Mouse (Mus musculus) spleen, embryonic (tissue): ENCODE data around the gene Saa3.
"Not testable (repeated sequence)": the region's sequence is repeated elsewhere in the genome, so short reads cannot be mapped to it uniquely, and the experiment has no call there.

Source experiments
- CTCF ChIA-PET: fragments of 350-600 bp; sonication (Branson Sonifier 250); formaldehyde crosslinking; loops from one replicate; lab custom pipeline; 2022; lab: Charles Lee

Gene Saa3

GRCm38 (mm10) chr7:46715600-46715999, at the start of gene Saa3:
Gene Saa3, minus strand, starts transcription at chr7:46715700.
- CTCF ChIA-PET = interaction anchor here (1.0 kb wide), 1 partner anchor 55 kb away, joined by 5 read pairs; no protein-coding TSS in a partner anchor

- CTCF ChIA-PET = no interaction called here
These were observed 49.2 kb upstream of the Saa3 start for GRCm38 (mm10) chr7:46764672-46765071.

DNA sequence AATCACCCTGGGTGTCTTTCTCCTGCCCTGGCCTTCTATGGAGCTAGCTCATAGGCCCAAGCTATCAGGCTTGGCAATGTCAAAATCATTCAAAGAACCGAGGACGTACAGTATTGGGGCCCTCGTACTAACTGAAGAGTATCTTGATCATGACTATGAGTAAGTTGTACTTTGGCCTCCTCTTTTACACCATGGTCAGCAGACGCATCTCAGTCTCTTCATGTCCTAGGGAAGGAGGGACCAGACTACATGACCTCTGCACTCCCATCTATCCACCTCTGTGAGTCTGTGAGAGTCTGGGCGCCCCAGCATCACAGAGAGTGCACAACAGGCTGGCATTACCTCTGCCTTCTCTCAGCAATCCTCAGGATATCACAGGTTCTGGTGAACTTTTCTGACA, 47.1 kb upstream of the Saa3 start:
- CTCF ChIA-PET = no interaction called here

DNA sequence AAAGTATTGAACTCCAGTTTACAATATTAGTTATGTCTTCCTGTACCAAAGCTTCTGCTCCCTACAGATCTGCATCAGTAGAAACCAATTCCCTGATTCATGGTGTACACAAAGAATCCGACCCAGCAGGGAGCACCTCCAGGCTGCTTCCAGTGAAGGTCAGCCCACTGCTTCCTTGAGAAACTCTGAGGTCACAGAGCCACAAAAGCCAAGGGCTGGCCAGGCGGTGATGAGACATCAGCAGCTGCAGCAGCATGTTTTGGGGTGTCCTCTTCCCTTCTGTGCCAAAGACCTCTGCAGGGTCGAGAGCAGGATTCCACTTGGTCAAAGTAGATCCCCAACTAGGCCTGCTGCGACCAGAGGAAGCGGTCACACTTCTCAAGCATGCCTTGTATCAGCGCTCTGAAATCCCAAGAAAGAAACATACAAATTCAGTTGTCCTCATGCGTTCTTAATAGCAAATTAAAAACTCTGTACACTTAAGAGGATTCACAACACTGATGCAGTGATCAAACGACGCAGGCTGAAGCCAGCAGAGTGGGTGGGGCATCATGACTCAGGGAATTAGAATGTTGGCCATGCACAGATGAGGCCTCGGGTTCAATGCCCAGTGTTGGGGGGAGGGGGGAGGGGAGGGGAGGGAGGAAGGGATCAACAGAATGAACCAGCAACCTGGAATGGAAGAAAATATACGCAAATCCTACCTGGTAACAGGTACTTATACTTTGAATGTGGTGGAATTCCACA, 45.7 kb upstream of the Saa3 start:
- CTCF ChIA-PET = no interaction called here

- CTCF ChIA-PET = no interaction called here
These were observed 36.0 kb upstream of the Saa3 start, which contains the start of gene Saa2 for GRCm38 (mm10) chr7:46751490-46751889. Gene Saa2, plus strand, starts transcription at chr7:46751790.

DNA sequence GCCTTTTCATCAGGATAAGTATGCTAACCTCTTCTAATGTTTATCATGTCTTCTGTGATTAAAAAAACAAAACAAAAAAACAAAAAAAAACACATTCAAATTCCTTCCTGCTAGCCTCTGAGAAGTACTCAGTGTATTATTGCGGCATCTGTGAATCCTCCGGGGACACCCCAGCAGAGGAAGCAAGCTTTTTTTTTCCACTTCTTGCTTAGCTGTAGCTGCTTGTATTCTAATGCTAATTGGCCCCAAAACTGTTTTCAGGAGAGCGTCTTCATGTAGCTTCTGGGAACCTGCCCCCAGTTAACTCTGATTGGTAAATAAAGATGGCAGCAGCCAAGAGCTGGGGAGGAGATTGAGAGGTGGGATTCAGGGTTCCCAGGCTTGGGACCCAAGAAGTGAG, 33.0 kb upstream of the Saa3 start:
- CTCF ChIA-PET = no interaction called here

DNA sequence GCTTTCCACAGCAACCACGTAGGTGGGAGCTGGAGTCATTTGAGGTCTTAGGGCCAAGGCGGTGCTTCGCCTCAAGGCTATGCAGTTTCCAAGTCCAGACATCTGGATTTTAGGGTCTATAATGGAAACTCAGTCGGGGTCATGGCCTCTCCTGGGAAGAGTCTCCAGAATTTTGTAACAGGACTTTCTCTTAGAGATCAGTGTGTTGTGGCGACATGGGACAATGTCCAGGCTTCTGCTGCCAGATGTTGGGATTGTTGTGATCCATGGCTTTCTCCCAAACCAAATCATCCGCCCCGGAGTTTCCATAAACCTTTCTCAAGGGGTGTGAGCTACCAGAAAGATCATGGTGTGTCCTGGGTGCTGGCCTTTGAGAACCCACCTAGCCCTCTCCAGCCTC, 30.9 kb upstream of the Saa3 start:
- CTCF ChIA-PET = no interaction called here

GRCm38 (mm10) chr7:46745816-46746215, 30.3 kb upstream of the Saa3 start:
- CTCF ChIA-PET = interaction anchor here (0.6 kb wide), 1 partner anchor 12 kb away, joined by 3 read pairs; no protein-coding TSS in a partner anchor

- CTCF ChIA-PET = not testable (repeated sequence)
These were observed 27.4 kb upstream of the Saa3 start, which contains the start of gene Saa1 for GRCm38 (mm10) chr7:46742880-46743279. Gene Saa1, minus strand, starts transcription at chr7:46742980.

DNA sequence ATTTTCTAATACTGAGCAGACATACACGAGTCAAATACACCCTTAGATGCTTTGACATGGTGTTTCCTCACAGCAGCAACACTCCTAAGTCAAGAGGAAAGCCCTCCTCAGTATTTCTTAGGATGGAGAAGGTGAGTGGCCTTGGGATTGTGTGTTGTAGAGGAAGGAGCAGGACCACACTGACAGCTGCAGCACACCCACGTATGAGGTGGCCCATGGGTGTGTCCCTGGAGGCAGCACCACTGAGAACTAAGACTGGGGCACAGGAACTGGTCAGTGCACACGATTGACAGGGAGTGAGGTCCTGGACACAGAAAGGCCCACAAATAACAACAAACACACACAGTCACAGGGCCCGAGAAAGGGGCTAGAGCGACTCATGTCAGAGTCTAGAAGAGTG, 24.5 kb upstream of the Saa3 start:
- CTCF ChIA-PET = not testable (repeated sequence)

GRCm38 (mm10) chr7:46738561-46739460, 23.3 kb upstream of the Saa3 start:
- CTCF ChIA-PET = no interaction called here

GRCm38 (mm10) chr7:46734983-46735382, 19.5 kb upstream of the Saa3 start:
- CTCF ChIA-PET = no interaction called here

DNA sequence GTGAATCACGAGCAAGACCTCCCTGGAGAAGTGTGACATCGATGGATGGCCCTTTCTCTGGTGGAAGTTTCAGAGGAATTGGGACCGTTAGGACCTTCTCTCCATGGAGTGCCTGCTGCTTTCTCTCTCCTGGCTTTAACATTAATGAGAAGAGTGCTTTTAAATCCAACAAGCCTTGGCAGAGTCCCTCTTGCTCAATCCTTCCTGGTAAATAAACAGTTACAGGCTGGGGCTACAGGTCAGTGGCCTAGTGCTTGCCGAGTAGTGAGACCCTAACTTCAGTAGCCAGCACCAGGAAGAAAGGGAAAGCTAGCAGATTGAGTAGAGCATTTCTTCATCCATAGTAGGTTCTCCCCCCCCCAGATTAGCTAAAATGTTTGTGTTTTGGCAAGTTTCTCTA, 17.0 kb upstream of the Saa3 start, which contains the start of gene Saa4:
TSS of gene Saa4 (minus strand) at position 146 of the 400 bp plus-strand sequence.
- CTCF ChIA-PET = no interaction called here

GRCm38 (mm10) chr7:46727584-46727983, 12.1 kb upstream of the Saa3 start:
- CTCF ChIA-PET = no interaction called here

DNA sequence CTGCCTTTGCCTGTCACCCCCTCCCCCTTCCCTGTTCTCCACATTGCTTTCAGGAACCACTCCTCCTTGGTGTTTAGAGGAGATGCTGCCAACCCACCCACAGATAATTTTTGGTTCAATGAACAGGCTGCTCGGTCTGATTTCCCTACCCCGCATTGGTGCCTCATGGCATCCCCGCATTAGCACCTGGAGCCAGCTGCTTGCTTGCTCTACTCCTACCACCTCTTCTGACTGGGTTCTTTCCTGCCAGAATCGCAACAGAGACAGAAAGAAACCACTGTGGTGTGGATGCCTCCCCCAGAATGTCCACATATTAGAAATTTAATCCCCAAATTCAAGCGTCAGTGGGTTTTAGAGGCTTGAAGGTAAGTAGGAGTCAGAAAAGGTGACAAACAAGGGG, 8.9 kb upstream of the Saa3 start:
- CTCF ChIA-PET = no interaction called here

- CTCF ChIA-PET = no interaction called here
These were observed 8.3 kb upstream of the Saa3 start for GRCm38 (mm10) chr7:46723849-46724248.

DNA sequence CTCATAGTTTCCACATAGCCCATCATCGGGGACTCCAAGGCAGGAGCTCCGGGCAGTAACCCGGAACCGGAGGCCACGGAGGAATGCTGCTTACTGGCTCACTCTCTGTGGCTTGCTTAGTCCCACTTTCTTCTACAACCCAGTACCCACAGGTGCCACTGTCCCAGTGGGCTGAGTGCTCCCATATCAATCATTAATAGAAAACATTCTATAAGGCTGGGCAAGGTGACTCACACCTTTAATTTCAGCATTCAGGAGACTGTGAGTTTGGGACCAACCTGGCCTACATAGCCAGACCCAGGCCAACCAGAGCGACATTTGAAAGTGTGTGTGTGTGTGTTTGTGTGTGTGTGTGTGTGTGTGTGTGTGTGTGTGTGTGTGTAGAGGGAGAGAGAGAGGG, 7.9 kb upstream of the Saa3 start:
- CTCF ChIA-PET = no interaction called here

DNA sequence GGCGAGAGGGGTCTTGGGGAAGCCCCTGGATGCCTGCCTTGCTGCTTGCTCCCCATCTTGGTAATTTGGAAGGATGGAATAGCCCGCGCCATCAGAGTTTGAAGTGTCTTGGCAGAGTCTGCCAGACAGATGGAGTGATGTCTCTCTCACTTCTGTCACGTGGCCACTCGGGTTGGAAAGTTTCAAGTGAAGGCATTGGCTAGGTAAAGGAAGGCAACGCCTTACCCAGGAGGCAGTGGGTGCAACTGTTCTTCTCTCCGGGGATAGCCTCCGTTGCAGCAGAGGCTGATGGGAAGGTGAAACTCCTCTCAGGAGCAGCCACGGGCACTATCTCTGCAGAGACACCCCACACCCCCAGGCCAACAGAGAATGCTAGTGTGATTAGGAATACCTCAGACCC, 5.0 kb upstream of the Saa3 start:
- CTCF ChIA-PET = no interaction called here

DNA sequence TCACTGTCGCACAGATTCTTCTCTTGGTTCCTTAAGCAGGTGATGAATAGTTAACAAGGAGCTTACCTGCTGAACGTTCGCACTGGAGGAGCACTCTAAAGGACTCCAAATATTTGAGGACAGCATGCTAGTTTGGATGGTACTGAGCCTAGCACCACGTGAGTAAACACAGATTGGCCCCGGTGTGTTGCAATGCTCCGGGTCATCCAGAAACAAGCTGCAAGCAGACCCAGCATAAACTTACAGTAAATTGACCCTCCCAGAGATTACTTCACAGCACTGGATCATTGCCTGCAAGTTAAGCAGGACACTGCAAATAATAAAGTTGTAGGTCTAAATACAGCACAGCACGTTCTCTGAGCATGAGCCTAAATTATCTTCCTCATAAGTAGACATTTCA, 4.0 kb upstream of the Saa3 start:
- CTCF ChIA-PET = no interaction called here

DNA sequence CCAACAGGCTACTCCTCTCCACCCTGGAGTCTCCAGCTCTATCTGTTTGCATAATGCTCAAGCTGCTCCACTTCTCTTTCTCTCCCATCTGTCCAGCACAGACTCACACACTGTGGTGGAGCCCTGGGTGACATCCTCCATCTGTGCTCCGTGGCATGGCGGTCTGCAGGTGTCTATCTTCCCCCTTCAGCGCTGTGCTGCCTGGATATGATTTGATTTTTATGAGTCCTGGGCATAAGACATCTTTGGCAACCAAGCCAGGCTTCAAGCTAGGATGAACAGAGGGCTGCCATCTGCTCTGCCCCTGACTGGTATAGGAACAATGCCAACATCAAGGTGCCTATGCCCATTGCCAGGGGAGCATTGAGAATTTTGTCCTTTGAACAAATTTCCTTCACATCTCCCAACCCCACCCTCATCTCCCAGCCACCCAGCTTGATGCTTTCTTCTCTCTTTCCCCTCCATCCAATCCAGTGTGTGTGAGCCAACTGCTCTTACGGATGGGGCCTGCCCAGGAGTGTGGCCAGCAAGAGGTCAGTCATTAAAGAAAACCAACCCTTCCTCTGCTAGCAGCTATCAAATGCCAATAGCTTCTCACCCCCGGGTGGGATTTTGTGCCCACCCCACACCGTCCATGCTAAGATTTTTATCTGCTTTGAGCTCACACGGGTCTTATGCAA, 3.2 kb upstream of the Saa3 start:
- CTCF ChIA-PET = no interaction called here

DNA sequence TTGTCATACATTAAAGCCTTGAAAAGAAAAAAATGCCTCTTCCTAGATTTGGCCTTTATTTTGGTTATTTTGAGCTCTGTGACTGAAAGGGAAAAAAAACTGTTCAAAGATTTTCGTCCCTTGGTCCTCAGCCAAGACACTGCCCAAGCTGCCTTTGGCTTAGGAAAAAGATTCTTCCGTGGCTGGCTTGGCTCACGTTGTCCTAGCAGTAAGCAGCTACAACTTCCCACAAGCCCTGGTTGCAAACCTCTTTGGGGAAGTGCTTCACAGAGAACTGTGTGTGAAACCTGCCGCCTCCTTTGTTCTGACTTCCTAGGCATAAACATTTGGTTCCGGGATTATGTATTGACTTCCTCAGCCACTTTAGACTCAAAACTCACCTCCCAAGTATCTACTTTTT, 1.4 kb upstream of the Saa3 start:
- CTCF ChIA-PET = no interaction called here

- CTCF ChIA-PET = interaction anchor here (0.9 kb wide), 1 partner anchor 324 kb away, joined by 4 read pairs; no protein-coding TSS in a partner anchor
These were observed 982 bp downstream of the Saa3 start for GRCm38 (mm10) chr7:46714518-46714917.
